Mouse (Mus musculus): ENCODE results near the gene Bicdl1. TPM values are rescaled to one million over a fixed set of nuclear protein-coding genes. Genes with fewer than 3 reads are reported as not detected.

Bicdl1 gene
- polyA plus RNA-seq, 1 experiment from 2014 or later: 4.9 TPM

Small RNAs within 50 kb of the gene (microRNA-seq; reads per million reads assigned to microRNA genes)
- not detected for gene Mir7030 (ENCODE audit: borderline number of aligned reads)

Other genes starting within 250 kb of the Bicdl1 start
- gene Sirt4, start 246.9 kb downstream of the Bicdl1 start, polyA plus RNA-seq (2014; fragmentation: Nextera tagmentation; extraction: Ambion mirVana): 14.8 and 15.2 TPM in 2 replicates
- 12.4 and 14.0 TPM in 2 replicates for gene Pxn, start 224.9 kb downstream of the Bicdl1 start, polyA plus RNA-seq (2014; fragmentation: Nextera tagmentation; extraction: Ambion mirVana)
- 2,436 and 2,466 TPM in 2 replicates for gene Rplp0, start 172.2 kb downstream of the Bicdl1 start, polyA plus RNA-seq (2014; fragmentation: Nextera tagmentation; extraction: Ambion mirVana)
- gene Gcn1l1, start 166.4 kb downstream of the Bicdl1 start, polyA plus RNA-seq (2014; fragmentation: Nextera tagmentation; extraction: Ambion mirVana): 51.0 and 55.6 TPM in 2 replicates
- 22.5 and 26.1 TPM in 2 replicates for gene Rab35, start 99.7 kb downstream of the Bicdl1 start, polyA plus RNA-seq (2014; fragmentation: Nextera tagmentation; extraction: Ambion mirVana)
- 55.1 and 58.4 TPM in 2 replicates for gene Cit, start 113.7 kb upstream of the Bicdl1 start, polyA plus RNA-seq (2014; fragmentation: Nextera tagmentation; extraction: Ambion mirVana)